Mouse (Mus musculus): ENCODE measurements around the gene Tmem260.

The Tmem260 gene

DNA sequence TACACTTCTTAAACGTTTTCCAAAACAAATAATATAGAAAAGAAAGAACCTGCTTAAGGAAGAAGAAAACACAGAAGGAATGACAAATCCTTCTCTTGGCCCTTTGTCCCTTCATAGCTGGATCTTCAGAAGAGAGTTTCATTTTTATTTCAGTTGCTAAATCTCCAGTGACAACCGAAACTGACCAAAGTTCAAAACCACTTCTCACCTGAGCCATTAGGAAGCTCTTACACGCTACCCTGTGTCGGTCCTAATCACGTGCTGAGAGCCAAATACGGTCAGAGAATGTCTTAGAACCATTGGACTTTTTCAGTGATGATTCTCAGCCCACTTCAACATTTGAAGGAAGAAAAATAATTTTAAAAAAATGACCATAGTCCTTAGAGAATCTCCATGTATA, 36.8 kb downstream of the Tmem260 start:
- DNase-seq: no peak

DNA sequence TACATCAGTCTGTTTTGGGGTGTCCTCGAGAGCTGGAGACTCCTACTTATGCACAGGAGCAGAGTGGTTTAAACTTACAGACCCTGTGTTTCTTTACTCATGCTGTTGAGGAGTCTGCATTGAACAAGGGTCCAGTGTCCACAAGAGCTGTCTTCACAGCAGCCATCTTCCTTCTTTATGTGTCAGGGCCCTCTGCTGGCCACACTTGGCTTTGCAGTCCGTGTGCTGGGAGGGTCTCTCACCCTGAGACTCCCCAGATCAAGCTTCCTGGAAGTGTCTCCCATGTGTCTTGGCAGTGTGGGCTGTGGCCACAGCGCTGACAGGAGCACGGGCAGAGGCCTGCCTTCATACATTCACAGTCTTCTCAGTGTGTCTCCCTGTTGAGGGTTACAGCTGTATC, 48.0 kb downstream of the Tmem260 start:
- peak; percentile 55 for DNase-seq

GRCm38 (mm10) chr14:48502573-48502972, 56.6 kb downstream of the Tmem260 start:
- DNase-seq: no peak

DNA sequence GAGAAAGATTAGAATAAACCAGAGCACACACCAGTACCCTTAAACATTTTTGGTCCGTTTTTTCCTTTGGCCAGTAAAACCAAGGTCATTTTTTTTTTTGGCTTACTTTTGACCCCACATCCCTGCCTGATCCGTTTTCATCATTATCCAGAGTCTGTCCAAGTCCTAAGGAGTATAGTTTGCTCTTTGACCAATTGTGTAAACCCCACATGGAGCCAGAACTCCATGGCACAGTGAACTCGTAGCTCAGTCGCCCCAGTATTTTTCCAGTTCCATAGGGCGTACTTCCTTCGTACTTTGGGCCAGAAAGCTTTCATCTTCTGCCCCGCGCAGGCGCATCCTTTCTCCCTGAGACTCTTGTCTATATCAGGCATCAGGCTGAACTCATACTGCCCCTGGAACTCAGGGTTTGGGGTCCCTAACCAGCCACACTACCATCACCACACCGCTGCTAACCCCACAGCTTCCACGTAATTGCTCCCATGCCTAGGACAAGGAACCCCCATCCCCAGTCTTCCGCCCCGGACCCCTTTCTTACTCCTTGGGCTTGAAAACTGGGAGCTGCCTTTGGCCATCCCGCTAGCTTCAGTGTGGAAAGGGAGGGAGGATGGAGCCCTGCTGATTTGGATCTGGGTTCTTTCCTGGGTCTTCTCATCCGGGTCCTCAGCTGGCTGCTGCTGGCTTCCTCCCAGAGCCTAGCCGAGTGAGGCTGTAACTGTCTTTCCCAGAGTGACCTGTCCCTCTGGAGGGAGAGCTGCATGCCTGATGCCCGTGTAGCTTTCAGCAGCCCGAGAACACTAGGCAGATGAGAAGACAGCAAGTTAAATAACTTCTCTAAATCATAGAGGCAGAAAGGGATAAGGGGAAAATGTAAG, 58.0 kb downstream of the Tmem260 start:
- DNase-seq: no peak

DNA sequence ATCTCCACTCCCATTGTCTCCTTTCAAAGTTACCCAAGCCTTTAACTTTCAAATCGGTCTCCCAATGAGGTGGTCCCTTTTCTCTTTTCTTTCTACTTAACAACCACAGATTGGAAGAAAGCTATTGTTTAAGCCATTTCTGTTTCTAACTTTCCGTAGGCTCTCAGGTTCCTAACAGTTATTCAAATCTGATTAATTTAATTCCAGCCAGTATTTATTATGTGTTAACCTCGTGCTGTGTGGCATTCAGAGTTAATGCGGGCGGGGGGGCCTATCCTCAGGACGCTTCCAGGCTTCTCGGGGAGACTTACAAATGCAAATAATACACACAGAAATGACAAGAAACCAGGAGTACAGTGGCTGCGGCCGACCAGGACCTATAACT, 58.6 kb downstream of the Tmem260 start:
- DNase-seq: no peak

- DNase-seq: no peak
These were observed 59.7 kb downstream of the Tmem260 start for GRCm38 (mm10) chr14:48505606-48506005.

DNA sequence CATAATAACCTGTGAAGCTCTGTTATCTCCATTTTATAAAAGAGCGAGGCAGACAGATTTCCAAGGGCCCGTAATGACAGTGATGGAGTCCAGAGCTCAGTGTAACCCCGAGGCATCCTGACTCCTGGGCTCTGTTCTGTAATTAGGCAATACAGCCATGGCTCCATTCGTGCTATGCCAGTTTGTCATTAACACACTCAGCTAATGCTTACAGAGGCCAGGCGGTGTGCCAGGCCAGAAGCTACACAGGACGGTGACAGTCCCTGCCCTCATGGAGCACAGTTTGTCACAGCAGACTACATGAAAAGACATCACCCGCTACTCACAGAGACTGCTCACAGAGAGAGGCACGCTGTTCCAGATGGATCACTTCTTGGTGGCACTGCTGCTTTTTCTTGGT, 61.5 kb downstream of the Tmem260 start:
- DNase-seq: no peak

DNA sequence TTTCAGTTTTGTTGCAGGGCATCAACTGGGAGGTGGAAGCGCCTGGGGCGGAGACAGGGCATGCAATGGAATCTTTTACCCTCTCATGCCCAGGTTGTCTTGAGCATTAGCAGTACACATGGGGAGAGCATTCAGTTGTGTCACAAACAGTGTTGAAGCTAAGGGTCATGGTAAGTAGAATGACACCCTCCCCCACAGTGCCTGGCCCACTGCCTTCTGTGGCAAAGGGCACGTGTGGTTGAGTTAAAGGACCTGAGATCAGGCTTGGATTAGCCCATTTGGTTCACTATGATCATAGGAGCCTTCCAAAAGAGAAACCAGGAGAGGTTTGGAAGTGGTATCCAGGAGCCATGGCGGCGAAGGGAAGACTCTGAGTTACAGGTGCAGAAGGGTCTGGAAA, 63.2 kb downstream of the Tmem260 start:
- no peak for DNase-seq

- DNase-seq: no peak
These were observed 67.3 kb downstream of the Tmem260 start for GRCm38 (mm10) chr14:48513098-48513823.

GRCm38 (mm10) chr14:48513824-48514493, 68.0 kb downstream of the Tmem260 start:
- DNase-seq: no peak

- DNase-seq: no peak
These were observed 68.7 kb downstream of the Tmem260 start for GRCm38 (mm10) chr14:48514620-48515019.

DNA sequence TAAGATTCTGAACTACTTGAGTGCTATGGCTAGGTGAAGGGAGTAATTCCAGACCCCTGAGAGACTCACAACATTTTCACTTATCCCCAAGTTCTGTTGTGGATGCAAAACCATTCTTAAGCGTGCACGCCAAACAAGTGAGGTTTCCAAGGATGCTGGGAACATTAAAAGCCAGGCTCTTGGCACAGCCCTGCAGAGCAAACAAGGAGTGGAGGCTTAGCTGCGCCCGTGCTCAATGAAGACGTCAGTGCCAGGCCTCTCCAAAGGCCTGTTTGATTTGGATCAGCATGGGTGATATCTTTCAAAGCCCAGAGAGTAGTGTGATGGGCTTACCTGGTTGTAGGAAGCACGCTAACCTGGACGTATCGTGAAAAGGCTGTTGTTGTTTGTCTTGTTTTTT, 69.6 kb downstream of the Tmem260 start:
- no peak for DNase-seq

DNA sequence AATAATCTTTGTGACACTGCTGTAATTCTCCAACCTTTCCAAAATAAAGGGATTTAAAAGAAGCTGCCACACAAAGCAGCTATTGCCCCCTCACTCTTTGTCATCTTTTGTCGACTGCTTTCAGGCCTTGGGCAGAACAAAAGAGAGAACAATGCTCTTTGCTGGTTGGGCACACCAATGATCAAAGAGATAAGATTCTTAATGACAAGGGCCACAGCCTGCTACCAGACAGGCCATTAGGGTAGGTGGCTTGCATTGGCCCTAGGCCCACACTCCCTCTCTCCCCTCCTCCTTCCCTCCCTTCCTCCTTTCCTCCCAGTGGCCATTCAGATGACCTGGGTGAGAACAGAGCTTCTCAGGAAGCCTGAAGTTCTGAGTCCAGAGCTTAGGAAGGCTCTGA, 77.4 kb downstream of the Tmem260 start:
- DNase-seq: no peak

- peak; percentile 45 for DNase-seq
These were observed 78.2 kb downstream of the Tmem260 start for GRCm38 (mm10) chr14:48524135-48524534.

DNA sequence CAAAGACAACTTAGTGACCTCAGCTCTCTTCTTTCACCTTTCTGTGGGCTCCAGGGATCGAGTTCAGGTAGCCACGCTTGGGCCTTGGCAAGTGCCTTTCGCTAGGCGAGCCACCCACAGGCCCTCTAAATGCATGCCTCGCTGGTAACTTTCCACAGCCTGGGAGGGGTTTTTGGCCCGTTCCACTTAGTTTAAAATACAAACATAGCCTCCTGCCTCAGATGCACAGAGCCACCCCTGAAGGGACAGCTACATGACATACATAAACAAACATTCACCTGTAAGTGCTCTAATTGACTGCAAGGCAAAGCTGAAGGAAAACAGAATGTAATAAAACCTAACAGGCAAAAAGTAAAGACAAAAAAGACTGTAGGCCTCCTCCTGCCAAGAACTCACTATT, 79.1 kb downstream of the Tmem260 start:
- DNase-seq: no peak

DNA sequence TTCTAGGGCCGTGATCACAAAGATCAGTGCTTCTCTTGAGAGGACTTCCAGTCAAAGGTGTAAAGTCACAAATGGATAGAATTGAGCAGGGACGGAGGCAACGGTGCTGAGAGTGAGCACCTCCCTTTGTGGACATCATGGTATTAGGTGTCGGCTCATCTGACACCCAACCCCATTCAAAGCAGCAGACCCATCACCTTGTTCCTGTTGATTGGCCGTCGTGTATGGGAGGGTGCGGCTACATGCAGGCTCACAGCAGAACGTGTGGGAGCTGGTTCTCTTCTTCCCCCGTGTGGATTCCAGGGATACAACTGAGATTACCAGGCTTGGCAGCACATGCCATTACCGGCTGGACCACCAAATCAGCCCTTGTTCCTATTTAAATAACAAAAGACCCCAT, 84.7 kb downstream of the Tmem260 start:
- no peak for DNase-seq

DNA sequence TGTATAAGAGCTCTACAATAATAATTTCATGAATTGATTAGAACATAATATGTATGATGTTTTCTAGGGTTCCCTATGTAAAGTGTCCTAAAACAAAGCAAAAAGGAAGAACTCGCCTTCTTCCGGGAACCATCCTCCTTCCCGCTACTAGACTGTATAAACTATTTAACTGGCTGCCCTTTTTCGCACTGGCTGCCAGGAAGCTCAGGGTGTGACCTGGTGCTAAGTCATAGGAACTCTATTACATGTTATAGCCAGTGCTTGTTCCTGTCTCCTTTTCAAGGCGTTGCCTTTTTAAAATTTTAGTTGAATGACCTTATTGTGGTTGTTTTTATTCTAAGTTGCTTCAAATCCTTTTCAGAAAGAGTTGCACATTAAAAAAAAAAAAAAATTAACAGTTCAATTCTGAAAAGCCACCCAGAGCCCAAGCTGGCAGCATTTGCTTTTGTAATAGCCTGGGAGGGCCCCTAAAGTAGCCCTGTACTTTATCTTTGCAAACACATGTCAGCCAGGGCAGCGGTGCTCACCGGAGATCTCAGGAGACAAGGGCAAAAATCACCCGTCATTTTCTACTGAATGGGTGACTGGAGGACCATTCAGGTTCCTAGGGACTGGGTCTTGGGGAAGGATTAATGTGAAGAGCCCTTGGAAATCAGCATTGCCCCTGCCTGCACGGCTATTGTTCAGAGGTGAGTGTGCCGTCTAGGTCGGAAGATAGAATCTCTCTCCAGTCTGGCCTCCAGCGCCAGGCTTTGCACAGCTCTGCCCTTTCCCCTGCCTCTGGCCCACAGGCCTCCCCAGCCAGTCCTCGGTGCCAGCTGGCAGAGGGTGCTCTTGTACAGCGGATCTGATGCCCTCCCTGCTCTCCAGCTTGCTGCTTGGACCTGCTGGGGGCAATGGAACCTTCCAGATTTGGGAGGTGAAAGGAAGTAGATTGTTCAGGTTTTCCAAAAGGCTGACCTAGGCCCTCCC, 92.2 kb downstream of the Tmem260 start:
- peak; percentile 16 for DNase-seq

- no peak for DNase-seq
These were observed 99.2 kb downstream of the Tmem260 start for GRCm38 (mm10) chr14:48545166-48545565.

DNA sequence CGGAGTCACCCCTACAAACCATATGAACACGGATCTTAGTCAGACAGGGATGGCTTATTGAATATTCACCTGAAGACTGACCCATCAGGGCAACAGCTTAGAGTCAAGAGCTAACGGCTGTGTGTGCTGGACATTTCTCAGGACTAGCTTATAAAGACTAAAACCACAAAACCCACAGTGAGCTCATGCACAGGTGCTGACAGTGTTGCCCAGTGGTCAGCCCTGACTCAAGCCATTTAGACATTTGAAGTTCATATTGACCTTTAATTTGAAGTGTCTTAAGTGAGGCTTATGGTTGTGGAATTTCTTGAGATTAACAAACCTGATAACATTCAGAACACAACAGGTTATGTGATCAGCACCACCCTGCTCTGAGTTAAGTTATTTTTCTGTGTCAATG, 100.1 kb downstream of the Tmem260 start:
- DNase-seq: no peak

GRCm38 (mm10) chr14:48549703-48550102, 103.8 kb downstream of the Tmem260 start:
- DNase-seq: no peak

- no peak for DNase-seq
These were observed 107.3 kb downstream of the Tmem260 start for GRCm38 (mm10) chr14:48553216-48553615.

GRCm38 (mm10) chr14:48553754-48554153, 107.8 kb downstream of the Tmem260 start:
- DNase-seq: no peak

- DNase-seq: no peak
These were observed 113.1 kb downstream of the Tmem260 start for GRCm38 (mm10) chr14:48558975-48559374.

Data from right cerebral cortex, postnatal 4 days (tissue).